Mouse (Mus musculus) MEL (cell line): ENCODE results near the gene Setd6.

ENCODE experiments used
- CTCF ChIP-seq, 3 experiments: IDR thresholded peaks in 2 of 3; conservative IDR thresholded peaks in 1 of 3; 2 replicates each; pipeline ENCODE4 v1.5.1; 2011 to 2012; ENCODE audit warnings: low read length in 3 of 3, low read depth in 2 of 3, mild to moderate bottlenecking in 2 of 3, improper control_type of control experiment in 1 of 3, inconsistent platforms in 1 of 3, mixed read lengths in 1 of 3, moderate library complexity in 1 of 3; ENCODE audit not compliant: control insufficient read depth in 1 of 3, insufficient read depth in 1 of 3, poor library complexity in 1 of 3, severe bottlenecking in 1 of 3
- EP300 ChIP-seq, 2 experiments: IDR thresholded peaks; 2 replicates each; pipeline ENCODE4 v1.6.1; 2011; ENCODE audit warnings: improper control_type of control experiment in 2 of 2, low read length in 2 of 2, low read depth in 1 of 2, mild to moderate bottlenecking in 1 of 2
- JUND ChIP-seq: IDR thresholded peaks from 2 replicates; pipeline ENCODE4 v1.6.1; 2011; ENCODE audit warnings: low read depth, mild to moderate bottlenecking, improper control_type of control experiment, low read length
- NRF1 ChIP-seq: IDR thresholded peaks from 2 replicates; pipeline ENCODE4 v1.6.1; 2014; ENCODE audit warnings: low read depth, mild to moderate bottlenecking, inconsistent platforms, low read length, improper control_type of control experiment, moderate library complexity; ENCODE audit not compliant: poor library complexity, insufficient read depth, severe bottlenecking
- POLR2A ChIP-seq, 2 experiments: IDR thresholded peaks; 2 replicates each; pipeline ENCODE4 v1.6.1; 2011 to 2012; ENCODE audit warnings: low read length in 2 of 2, mild to moderate bottlenecking in 2 of 2, control low read depth in 1 of 2, improper control_type of control experiment in 1 of 2, low read depth in 1 of 2, moderate library complexity in 1 of 2; ENCODE audit not compliant: control insufficient read depth in 1 of 2, insufficient read depth in 1 of 2, poor library complexity in 1 of 2
- SMC3 ChIP-seq: IDR thresholded peaks from 2 replicates; pipeline ENCODE4 v1.6.1; 2011; ENCODE audit warnings: low read depth, low read length, improper control_type of control experiment
- TAL1 ChIP-seq: IDR thresholded peaks from 2 replicates; pipeline ENCODE4 v1.6.1; 2012; ENCODE audit warnings: mild to moderate bottlenecking, inconsistent platforms, low read length, moderate library complexity, mixed read lengths
- TBP ChIP-seq: IDR thresholded peaks from 2 replicates; pipeline ENCODE4 v1.8.0; 2011; ENCODE audit warnings: low read depth, low read length, improper control_type of control experiment
- USF1 ChIP-seq: IDR thresholded peaks from 2 replicates; pipeline ENCODE4 v1.6.1; 2014; ENCODE audit warnings: low read depth, mild to moderate bottlenecking, inconsistent platforms, low read length, improper control_type of control experiment, moderate library complexity
- ZC3H11A ChIP-seq: IDR thresholded peaks from 2 replicates; pipeline ENCODE4 v1.6.1; 2012; ENCODE audit warnings: low read depth, mild to moderate bottlenecking, inconsistent platforms, low read length, improper control_type of control experiment
- ZKSCAN1 ChIP-seq: IDR thresholded peaks from 2 replicates; pipeline ENCODE4 v1.6.1; 2012; ENCODE audit warnings: low read depth, mild to moderate bottlenecking, inconsistent platforms, low read length, improper control_type of control experiment, moderate library complexity

- TF ChIP-seq JUND (no peak), ZC3H11A (no peak), CTCF (IDR thresholded peaks at IDR 0.05 in 2 of 3, conservative IDR thresholded peaks at IDR 0.05 in 1 of 3; ENCODE audit: control insufficient read depth in 1 of 3, insufficient read depth in 1 of 3, low read depth in 2 of 3, low read length in 3 of 3, poor library complexity in 1 of 3, severe bottlenecking in 1 of 3) (no peak), USF1 (no peak), POLR2A (IDR thresholded peaks at IDR 0.05; ENCODE audit: control insufficient read depth in 1 of 2, insufficient read depth in 1 of 2, low read depth in 1 of 2, low read length in 2 of 2, poor library complexity in 1 of 2) (no peak), TAL1 (no peak), ZKSCAN1 (no peak), TBP (no peak), SMC3 (no peak), NRF1 (no peak), EP300 (IDR thresholded peaks at IDR 0.05; ENCODE audit: low read depth in 1 of 2, low read length in 2 of 2) (no peak)
These were observed 39.0 kb upstream of the Setd6 start, which contains the start of gene Ndrg4 for GRCm38 (mm10) chr8:95676631-95677030.
